Mouse (Mus musculus) Muller cell, postnatal 12 days (primary cell): ENCODE measurements around the gene Unc45a.
A peak's percentile ranks its signal among the peaks of the same experiment; 100 is the strongest.

Source experiments
- DNase-seq: peaks from one replicate; pipeline ENCODE4 v3.0.0-alpha.2; 2015; ENCODE audit errors: inconsistent ontology term

Gene Unc45a

DNA sequence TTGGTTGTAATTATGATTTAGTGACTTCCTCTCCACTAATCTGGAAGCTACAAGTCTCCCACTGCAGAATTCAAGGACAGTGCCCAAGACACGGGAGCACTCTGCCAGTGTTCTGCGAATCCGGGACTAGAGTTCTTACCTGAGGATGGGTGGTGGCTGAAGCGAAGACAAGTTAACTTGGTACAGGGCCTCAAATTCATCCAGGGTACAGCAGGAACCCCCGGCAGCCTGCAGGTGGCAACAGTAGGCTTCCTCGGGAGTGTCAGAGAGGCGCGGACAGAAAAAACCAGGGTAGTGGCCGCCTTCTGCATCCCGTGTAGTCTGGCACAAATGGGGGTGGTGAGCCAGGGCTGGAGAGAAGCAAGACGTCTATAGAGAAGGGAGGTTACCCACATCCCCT, at the start of gene Unc45a:
Gene Unc45a (minus strand): TSS at position 213 of the 400 bp plus-strand sequence.
- peak; percentile 76 for DNase-seq

DNA sequence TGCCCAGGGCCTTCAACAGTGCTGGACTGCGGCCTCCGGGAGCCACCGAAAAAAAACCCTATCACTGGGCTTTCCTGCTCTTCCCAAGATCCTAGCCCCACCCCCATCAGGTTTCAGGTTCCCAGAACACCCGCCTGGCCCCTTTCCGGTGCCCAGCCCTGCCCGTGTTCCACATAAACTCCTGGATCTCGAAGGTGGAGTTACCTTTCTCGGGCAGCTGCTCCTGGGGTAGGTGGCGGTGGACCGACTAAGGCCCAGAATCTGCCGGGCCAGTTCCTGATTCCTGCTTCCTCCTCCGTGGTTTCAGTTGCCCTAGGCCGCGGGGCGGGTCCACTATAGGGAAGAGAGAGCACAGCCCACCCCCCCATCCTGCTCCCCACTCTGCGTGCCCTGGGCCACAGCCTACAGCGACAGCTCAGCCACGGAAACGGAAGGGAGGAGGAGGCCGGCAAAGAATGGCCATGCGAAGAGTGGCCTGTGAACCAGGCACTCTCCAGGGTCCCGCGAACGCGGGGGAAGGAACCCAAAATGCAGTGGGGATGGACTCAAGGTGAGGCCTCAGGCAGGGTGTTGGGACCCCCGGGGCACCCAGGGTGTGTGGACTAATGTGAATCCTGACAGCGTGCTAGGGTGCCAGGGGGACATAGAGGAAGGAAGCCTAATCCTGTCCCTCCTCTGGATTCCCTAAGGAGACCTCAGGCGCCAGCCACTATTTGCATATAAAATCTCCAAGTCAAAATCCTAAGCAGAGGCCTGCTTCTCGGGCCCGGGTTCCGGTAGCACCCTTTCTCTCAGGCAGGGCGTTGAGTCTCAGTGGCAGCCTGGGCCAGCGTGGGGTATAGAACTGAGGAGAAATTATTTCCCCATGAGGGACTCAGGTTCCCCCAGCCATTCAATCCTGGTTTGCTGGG, 47.1 kb upstream of the Unc45a start, which contains the start of gene Fes:
Gene Fes (minus strand): TSS at position 314 of the 911 bp plus-strand sequence.
- DNase-seq: peak; percentile 61

GRCm38 (mm10) chr7:80387033-80387632, 46.3 kb upstream of the Unc45a start:
- DNase-seq: no peak

DNA sequence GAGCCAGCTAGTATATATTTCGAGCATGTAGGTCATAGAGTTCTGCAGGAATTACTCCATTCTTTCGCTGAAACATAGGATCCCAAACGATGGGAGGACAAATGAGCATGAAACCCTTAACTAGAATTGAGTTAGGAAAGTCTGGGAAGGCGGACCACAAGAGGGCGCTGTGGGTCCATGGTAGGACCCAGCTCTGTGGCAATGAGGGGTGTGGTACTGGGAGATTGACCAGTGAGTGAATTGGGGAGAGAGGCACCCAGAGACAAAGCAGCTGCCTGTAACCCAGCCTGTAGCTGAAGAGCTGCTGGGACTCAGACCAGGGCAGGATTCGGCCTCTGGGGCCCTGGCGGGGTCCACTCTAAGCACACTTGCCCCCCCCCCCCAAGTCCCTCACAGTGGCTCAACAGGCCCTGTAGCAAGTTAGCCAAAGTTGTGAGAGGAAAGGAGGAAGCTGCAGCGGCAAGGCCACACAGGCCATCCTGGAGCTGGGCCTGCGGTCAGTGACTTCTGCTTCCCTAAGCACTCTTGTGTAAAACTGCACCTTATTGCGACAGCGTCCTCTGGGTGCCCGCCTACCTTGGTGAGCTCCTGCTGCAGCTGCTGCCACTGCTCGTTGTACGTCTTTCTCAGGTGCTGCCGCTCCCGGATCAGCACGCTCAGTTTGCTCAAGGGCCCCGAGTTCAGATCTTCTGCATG, 45.6 kb upstream of the Unc45a start:
- peak; percentile 87 for DNase-seq

- no peak for DNase-seq
Measured at GRCm38 (mm10) chr7:80382919-80383318, 42.1 kb upstream of the Unc45a start.

- DNase-seq: no peak
Measured at GRCm38 (mm10) chr7:80379531-80379930, 38.7 kb upstream of the Unc45a start.

- DNase-seq: peak; percentile 56
Measured at GRCm38 (mm10) chr7:80377471-80377870, 36.7 kb upstream of the Unc45a start.

DNA sequence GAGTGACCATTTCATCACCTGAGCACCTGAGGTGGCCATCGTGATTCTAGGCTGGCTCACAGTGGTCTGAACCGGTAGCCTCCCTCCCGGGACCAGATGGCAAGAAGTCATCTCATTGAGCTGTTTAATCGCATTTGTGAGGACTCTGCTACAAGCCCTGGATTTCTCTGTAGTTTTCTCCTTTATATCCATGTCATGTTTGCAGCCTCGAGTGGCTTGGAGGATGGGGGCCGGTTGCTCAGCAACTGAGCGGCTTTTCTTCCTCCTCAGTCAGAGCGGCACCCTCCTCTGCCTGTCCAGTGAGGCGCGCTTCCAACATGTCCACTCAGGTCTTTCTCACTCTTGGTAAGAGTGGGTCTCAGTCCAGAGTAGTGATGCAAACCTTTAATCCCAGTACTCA, 35.4 kb upstream of the Unc45a start:
- no peak for DNase-seq

DNA sequence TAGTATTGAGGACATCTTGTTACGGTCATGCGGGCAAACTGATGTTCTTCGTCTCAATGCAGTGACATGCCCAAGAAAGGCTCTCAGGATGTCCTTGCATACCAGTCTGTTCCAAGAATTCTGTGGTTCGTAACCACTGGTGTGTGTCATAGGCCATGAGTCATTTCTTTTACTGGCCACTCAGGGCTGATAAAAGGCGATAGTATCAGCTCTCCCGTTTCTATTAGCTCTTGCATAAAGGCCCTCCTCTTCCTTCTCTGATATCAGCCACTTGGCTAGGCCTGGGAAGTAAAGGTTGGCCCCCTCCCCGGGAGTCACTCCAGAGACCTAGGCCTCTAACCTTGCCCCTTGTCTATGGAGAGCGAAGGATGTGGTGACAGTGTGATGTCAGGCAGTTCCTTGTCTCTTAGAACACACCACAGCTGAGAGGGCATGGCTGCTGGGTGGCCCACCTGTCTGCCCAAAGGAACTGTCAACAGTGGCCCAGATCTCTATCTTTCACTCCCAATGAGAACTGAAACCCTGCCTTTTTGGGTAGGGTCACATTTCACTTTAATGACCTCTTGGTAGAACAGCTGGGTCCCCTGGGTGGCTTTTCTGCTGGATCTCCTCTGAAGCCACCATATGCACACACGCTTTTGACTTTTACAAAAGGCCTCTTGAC, 34.7 kb upstream of the Unc45a start:
- peak; percentile 83 for DNase-seq

- DNase-seq: no peak
Measured at GRCm38 (mm10) chr7:80374733-80375132, 33.9 kb upstream of the Unc45a start.

- no peak for DNase-seq
Measured at GRCm38 (mm10) chr7:80374280-80374679, 33.5 kb upstream of the Unc45a start.

GRCm38 (mm10) chr7:80373850-80374249, 33.0 kb upstream of the Unc45a start:
- no peak for DNase-seq

DNA sequence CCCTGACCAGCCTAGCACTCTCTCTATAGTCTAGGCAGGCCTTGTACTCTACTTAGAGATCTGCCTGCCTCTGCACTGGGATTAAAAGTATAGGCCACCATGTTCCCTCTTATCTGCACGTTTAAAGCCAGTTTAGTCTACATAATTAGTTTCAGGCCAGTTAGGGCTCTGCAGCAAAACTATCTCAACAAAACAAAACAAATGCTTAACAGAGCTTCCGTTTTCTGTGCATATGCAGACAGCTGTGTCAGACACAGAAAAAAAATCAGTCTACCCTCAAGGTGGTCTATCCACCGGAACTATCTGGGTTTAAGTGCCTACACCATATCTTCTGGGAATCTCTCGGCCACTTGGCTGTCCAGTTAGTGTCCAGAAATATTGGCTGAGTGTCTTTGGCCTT, 32.5 kb upstream of the Unc45a start:
- DNase-seq: no peak

DNA sequence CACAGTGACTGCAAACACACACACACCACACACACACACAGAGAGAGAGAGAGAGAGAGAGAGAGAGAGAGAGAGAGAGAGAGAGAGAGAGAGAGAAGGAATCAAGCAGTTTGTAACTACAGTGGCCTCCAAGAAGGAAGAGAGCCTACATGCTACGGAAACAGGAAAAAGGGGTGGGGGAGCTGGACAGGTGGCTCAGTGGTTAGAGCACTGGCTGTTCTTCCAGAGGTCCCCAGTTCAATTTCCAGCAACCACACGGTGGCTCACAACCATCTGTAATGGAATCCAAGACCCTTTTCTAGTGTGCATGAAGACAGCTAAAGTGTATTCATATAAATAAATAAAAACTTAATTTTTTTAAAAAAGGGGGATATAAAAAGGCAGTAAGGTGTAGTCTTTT, 31.9 kb upstream of the Unc45a start:
- no peak for DNase-seq

GRCm38 (mm10) chr7:80372166-80372565, 31.4 kb upstream of the Unc45a start:
- DNase-seq: no peak

- peak; percentile 80 for DNase-seq
Measured at GRCm38 (mm10) chr7:80371041-80371751, 30.4 kb upstream of the Unc45a start, which contains the start of gene Man2a2. TSS of gene Man2a2 (minus strand) at chr7:80371375.

DNA sequence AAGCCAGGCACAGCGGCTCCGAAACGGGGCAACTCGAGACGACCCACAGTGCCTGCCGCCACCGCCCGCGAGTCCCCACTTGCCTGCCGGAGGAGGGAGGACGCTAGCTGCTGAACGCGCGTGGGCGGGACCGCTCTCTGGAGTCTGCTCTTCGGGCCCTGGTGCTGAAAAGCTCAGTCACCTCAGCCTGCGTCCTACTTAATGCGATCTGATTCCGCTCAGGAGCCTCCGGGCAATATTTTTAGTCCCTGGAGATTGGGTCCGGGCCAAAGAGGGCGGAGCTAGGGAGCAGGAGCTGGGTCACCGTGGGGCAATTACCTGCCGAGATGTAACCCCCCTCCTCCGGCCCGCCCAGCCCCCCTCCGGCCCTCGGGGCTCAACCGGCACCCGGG, 29.8 kb upstream of the Unc45a start:
- DNase-seq: peak; percentile 91

DNA sequence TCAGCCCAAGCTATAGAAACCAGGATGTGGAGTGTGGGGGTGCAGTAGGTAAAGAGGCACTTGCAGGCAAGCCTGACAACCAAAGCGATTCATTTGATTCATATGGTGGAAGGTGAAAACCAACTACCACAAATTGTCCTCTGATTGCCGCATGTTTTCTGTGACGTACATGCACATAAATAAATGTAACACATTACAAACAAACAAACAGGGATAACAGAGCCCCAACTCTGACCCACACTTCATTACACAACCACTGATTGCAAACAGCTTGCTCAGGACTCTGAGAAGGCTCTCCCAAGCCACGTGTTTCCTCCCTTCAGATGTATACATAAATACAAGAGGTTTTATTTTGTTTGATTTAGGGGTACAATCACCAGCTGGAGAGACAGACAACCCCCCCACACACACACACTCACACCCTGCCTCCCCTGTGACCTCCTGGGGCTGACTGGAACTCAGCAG, 29.2 kb upstream of the Unc45a start:
- no peak for DNase-seq

DNA sequence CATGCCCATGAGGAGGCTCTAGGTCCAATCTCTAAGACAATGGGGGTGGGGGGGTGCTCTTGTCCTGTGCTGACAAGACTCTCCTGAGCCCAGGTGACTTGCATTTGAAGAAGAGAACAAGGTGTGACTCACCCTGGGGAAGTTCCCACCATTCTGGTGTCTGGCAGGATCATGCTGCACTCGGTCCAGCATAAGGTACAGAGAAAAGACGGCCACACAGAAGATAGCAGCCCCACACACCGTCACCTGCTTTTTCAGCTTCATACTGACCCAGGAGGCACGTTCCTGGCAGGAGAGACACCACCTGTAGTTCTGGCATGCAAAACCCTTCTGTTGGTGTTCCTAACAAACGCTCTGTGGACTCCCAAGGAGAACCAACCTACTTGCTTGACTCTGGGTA, 28.7 kb upstream of the Unc45a start:
- DNase-seq: no peak

- DNase-seq: no peak
Measured at GRCm38 (mm10) chr7:80368635-80369421, 28.0 kb upstream of the Unc45a start.
